Mouse (Mus musculus): Measurements from ENCODE around the gene Prep. TPM values are rescaled to one million over a fixed set of nuclear protein-coding genes. Genes with fewer than 3 reads are reported as not detected.
"Not testable (repeated sequence)": the region's sequence is repeated elsewhere in the genome, so short reads cannot be mapped to it uniquely, and the experiment has no call there.

The Prep gene
- polyA plus RNA-seq, 1 experiment from 2014 or later, result 24.1 TPM

- no peak overlapping the region for H3K27ac ChIP-seq (replicated peaks)
- WGBS, result 69% methylated on average over 5 of the region's 5 CpGs
- H3K27me3 ChIP-seq (replicated peaks), result no peaks in the 10 kb centered on the region
- ATAC-seq (ENCODE audit: low FRiP score), result no peak
- H3K4me2 ChIP-seq, result no peak overlapping the region
- no peak overlapping the region for H3K9ac ChIP-seq (replicated peaks)
- H3K4me1 ChIP-seq, result 0 out of 2 replicates have a peak, but pooled peaks cover 6% of the 10 kb centered on the region
- H3K36me3 ChIP-seq, result peaks cover 13% of the 10 kb centered on the region
- no peaks in the 10 kb centered on the region for H3K9me3 ChIP-seq (replicated peaks)
- no peak overlapping the region for H3K4me3 ChIP-seq (replicated peaks)
Measured at GRCm38 (mm10) chr10:45077353-45077752, 10.3 kb downstream of the Prep start.

GRCm38 (mm10) chr10:45079756-45080155 is 12.8 kb downstream of the Prep start:
- Histone ChIP-seq H3K9ac (replicated peaks) (no peak overlapping the region), H3K4me3 (replicated peaks) (no peak overlapping the region), H3K27me3 (replicated peaks) (no peaks in the 10 kb centered on the region), H3K9me3 (replicated peaks) (no peaks in the 10 kb centered on the region), H3K27ac (replicated peaks) (no peak overlapping the region), H3K4me1 (peaks cover 15% of the 10 kb centered on the region), H3K4me2 (no peak overlapping the region), H3K36me3 (peaks cover 2% of the 10 kb centered on the region; the same call in 1 of the 2 replicates)
- WGBS, result 91% methylated on average over 5 of the region's 5 CpGs
- no peak for ATAC-seq (ENCODE audit: low FRiP score)

DNA sequence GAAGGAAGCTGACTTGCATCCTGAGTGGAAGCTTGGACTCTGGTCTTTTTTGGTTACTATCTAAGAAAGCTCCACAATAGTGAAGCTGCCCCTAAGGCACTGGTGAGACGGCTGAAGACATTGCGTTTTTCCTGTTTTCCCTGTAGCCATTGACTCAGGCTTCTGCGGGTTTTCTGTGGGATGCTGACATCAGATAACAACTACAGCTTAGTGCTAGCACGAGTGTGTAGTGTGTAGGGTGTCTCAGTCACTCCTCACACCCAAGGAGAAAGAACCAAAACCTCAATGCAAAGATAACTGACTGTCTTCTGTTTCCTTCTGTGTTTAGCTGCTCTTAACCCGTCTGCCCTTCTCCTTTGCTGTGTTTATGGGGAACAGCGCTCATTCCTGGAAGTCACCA is 13.5 kb downstream of the Prep start:
- Histone ChIP-seq H3K27ac (replicated peaks) (no peak overlapping the region), H3K9me3 (replicated peaks) (no peaks in the 10 kb centered on the region), H3K4me3 (replicated peaks) (no peak overlapping the region), H3K4me2 (no peak overlapping the region), H3K4me1 (peaks cover 18% of the 10 kb centered on the region), H3K36me3 (peaks cover 2% of the 10 kb centered on the region; the same call in 1 of the 2 replicates), H3K27me3 (replicated peaks) (no peaks in the 10 kb centered on the region), H3K9ac (replicated peaks) (no peak overlapping the region)
- ATAC-seq (ENCODE audit: low FRiP score), result no peak
- WGBS, result 85% methylated on average over 6 of the region's 6 CpGs

DNA sequence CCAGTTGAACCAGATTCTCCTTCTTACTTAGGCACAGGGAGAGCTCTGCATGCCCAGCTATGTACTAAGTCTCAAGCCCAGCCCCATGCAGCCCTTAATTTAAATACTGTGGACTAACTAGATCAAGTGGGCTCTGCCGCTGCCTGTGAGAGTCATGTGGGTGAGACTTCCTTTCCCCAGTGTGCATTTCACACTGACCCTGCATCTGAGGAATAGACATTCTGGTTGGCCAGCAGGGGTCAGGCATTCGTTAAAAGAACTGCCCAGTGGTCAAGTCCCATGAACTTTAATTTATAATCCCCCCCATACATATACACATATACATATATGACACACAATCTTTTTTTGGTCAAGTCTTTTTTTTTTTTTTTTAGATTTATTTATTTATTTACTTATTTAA is 15.7 kb downstream of the Prep start:
- Histone ChIP-seq H3K4me1 (peaks cover 12% of the 10 kb centered on the region), H3K9ac (replicated peaks) (no peak overlapping the region), H3K27me3 (replicated peaks) (no peaks in the 10 kb centered on the region), H3K4me3 (replicated peaks) (no peak overlapping the region), H3K36me3 (0 out of 2 replicates have a peak, but pooled peaks cover 2% of the 10 kb centered on the region), H3K27ac (replicated peaks) (no peak overlapping the region), H3K4me2 (no peak overlapping the region), H3K9me3 (replicated peaks) (no peaks in the 10 kb centered on the region)
- WGBS, result 57% methylated on average over 2 of the region's 2 CpGs
- ATAC-seq (ENCODE audit: low FRiP score), result no peak

GRCm38 (mm10) chr10:45084002-45084401 is 17.0 kb downstream of the Prep start:
- Histone ChIP-seq H3K27ac (replicated peaks) (peak overlapping the region; percentile 41; the same call in 1 of the 2 replicates), H3K4me1 (peaks cover 12% of the 10 kb centered on the region)
- H3K27me3 ChIP-seq (replicated peaks); H3K36me3 ChIP-seq; H3K4me3 ChIP-seq (replicated peaks); H3K9ac ChIP-seq (replicated peaks); H3K4me2 ChIP-seq; H3K9me3 ChIP-seq (replicated peaks); ATAC-seq (ENCODE audit: low FRiP score): not testable (repeated sequence)
- WGBS, result 35% methylated on average over 7 of the region's 7 CpGs

DNA sequence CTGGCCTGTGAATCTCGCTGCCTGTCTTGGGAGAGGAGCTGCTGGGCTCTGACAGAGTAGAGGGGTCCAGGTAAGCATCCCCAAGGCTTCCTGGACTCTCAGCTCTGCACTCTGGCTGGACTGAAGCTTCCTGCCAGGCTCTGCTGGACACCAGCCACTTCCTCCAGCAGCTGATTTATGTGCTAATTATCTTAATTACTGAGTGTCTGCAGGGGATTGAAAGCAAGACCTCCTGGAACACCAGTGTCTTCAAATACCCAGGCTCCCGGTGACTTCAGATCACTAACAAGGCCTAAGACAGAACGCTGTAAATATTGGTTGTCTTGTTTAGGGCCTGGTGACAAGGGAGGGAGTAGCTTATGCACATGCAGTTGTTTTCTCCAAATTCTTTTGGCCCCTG is 17.5 kb downstream of the Prep start:
- H3K36me3 ChIP-seq, result 0 out of 2 replicates have a peak, but pooled peaks cover 2% of the 10 kb centered on the region
- no peak overlapping the region for H3K4me2 ChIP-seq
- no peaks in the 10 kb centered on the region for H3K9me3 ChIP-seq (replicated peaks)
- H3K4me3 ChIP-seq (replicated peaks), result no peak overlapping the region
- ATAC-seq (ENCODE audit: low FRiP score), result peak; percentile 21; the same call in 1 of the 2 replicates
- no peak overlapping the region for H3K9ac ChIP-seq (replicated peaks)
- 12% methylated on average over 3 of the region's 3 CpGs for WGBS
- peak overlapping the region; percentile 41; the same call in 1 of the 2 replicates for H3K27ac ChIP-seq (replicated peaks)
- peaks cover 12% of the 10 kb centered on the region for H3K4me1 ChIP-seq
- no peaks in the 10 kb centered on the region for H3K27me3 ChIP-seq (replicated peaks)

GRCm38 (mm10) chr10:45085315-45085714 is 18.3 kb downstream of the Prep start:
- no peak for ATAC-seq (ENCODE audit: low FRiP score)
- Histone ChIP-seq H3K36me3 (no peaks in the 10 kb centered on the region), H3K27ac (replicated peaks) (no peak overlapping the region), H3K4me2 (no peak overlapping the region), H3K9me3 (replicated peaks) (no peaks in the 10 kb centered on the region), H3K27me3 (replicated peaks) (no peaks in the 10 kb centered on the region), H3K4me1 (peaks cover 12% of the 10 kb centered on the region), H3K9ac (replicated peaks) (no peak overlapping the region), H3K4me3 (replicated peaks) (no peak overlapping the region)
- WGBS, result 78% methylated on average over 2 of the region's 2 CpGs

DNA sequence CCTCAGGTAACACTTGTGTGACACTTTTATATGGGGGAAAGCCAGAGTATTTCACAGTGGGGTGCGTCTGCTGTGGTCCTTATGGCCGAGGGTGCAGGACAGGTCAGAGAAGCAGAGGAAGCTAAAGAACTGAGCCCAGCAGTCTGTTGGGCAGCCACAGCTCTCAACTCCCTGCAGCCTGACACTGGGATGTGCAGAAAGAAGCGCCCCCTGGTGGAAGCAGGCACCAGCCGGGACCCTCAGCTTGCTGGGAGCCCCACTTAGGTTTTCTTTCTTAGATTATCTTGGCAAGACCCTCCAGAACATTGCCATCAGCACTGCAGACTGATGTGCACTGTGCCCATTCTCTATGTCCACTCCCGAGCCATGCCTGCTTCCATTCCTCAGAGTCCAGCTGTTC is 19.6 kb downstream of the Prep start:
- Histone ChIP-seq H3K27me3 (replicated peaks) (no peaks in the 10 kb centered on the region), H3K27ac (replicated peaks) (no peak overlapping the region), H3K36me3 (no peaks in the 10 kb centered on the region), H3K4me2 (no peak overlapping the region), H3K9ac (replicated peaks) (no peak overlapping the region), H3K9me3 (replicated peaks) (no peaks in the 10 kb centered on the region), H3K4me1 (peaks cover 12% of the 10 kb centered on the region), H3K4me3 (replicated peaks) (no peak overlapping the region)
- ATAC-seq (ENCODE audit: low FRiP score), result no peak
- whole genome bisulfite sequencing, result 57% methylated on average over 5 of the region's 5 CpGs

DNA sequence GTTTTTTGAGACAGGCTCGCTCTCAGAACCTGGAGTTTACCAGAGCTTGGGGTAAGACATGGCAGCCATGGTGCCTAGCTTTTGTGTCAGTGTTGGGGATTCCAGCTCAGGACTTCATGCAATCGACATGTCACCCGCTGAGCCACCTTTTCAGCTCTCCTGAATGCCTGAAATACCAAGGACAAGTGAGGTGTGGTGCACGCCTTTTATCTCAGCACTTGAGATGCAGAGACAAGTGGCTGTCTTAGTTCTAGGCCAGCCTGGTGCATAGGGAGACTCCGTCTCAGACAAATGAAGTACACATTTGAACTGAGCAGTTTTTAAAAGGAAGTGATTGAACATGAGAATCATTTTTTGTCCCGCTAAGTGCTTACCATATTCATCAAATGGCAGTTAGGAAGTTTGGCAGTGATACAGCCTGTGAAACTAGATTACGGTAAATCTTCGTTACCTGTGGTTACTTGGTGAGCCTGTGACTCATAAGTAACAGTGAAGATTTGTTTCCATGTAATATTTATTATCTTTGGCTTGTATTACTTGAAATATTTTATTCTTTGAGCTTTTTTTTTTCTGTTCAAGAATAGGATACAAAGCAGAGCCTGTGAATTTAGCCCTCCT is 24.6 kb downstream of the Prep start:
- Histone ChIP-seq H3K4me3 (replicated peaks) (no peak overlapping the region), H3K9ac (replicated peaks) (no peak overlapping the region), H3K4me1 (no peaks in the 10 kb centered on the region), H3K27me3 (replicated peaks) (no peaks in the 10 kb centered on the region), H3K36me3 (peaks cover 23% of the 10 kb centered on the region), H3K9me3 (replicated peaks) (no peaks in the 10 kb centered on the region), H3K27ac (replicated peaks) (no peak overlapping the region), H3K4me2 (no peak overlapping the region)
- ATAC-seq (ENCODE audit: low FRiP score), result no peak
- WGBS, result 76% methylated on average over 8 of the region's 8 CpGs

DNA sequence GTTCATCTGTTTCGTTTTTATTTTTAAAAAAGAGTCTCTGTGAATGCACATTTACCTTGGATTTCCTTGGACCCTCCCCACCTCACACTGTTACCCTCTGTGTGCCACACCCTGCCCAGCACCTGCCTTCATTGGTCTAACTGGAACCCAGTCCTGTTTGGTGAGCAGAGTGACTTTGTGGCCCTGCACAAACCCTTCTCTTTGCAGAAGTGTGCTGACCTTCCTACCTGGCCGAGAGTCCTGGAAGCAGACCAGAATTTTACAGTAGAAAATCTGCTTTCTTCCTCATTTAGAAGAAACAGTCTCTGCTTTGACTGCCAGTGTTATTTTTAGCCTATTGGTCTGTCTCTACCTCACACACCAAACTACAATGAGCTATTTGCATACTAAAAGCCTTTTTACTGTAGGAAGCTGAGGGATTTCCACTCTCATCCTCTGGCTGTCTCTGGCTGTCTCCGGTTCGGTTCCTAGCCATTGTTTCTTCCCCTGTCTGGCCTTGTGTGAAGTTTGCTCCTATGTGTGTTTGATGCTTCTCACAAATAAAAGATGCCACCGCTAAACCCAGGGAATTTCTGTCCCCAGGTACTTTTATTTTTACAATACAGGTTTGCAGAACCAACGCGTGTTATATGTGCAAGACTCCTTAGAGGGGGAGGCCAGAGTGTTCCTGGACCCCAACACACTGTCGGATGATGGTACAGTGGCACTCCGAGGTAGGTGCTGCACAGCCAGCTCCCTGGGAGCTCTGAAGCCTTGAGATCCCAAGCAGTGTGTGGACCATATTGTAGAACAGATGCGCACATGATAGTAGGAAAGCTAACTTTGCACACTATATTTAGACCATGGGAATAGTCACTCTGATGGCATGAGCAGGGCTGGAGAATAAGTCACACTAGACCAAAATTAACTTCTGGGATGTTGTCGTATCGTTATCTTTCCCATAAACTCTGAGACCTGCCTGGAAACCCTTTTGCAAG is 25.4 kb downstream of the Prep start:
- H3K9ac ChIP-seq (replicated peaks), result no peak overlapping the region
- H3K27ac ChIP-seq (replicated peaks), result no peak overlapping the region
- no peak overlapping the region for H3K4me3 ChIP-seq (replicated peaks)
- no peak overlapping the region for H3K4me2 ChIP-seq
- no peak for ATAC-seq (ENCODE audit: low FRiP score)
- H3K9me3 ChIP-seq (replicated peaks), result no peaks in the 10 kb centered on the region
- peaks cover 25% of the 10 kb centered on the region for H3K36me3 ChIP-seq
- H3K4me1 ChIP-seq, result no peaks in the 10 kb centered on the region
- 69% methylated on average over 12 of the region's 12 CpGs for WGBS
- no peaks in the 10 kb centered on the region for H3K27me3 ChIP-seq (replicated peaks)

DNA sequence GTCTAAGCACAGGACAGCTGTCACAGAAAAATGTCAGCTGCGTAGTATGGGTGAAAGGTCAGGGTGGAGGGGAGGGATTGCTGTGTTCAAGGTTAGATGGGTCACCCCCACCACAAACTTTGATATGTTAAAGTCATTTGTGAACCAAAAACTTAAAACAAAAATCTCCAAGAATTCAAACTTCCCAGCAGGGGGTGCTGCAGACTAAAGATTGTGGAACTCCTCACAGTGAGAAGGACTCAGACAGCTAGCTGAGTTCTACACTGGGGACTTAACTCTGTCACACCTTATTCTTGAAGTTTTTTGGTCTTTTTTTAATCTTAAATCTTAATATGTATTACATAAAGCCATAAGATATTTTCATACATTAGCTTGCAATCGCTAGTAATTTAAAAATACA is 31.7 kb downstream of the Prep start:
- H3K27me3 ChIP-seq (replicated peaks), result no peaks in the 10 kb centered on the region
- peaks cover 7% of the 10 kb centered on the region for H3K4me1 ChIP-seq
- H3K36me3 ChIP-seq, result peaks cover 28% of the 10 kb centered on the region
- no peak for ATAC-seq (ENCODE audit: low FRiP score)
- 93% methylated on average over 2 of the region's 2 CpGs for WGBS
- H3K4me2 ChIP-seq, result no peak overlapping the region
- H3K9ac ChIP-seq (replicated peaks), result no peak overlapping the region
- no peak overlapping the region for H3K4me3 ChIP-seq (replicated peaks)
- H3K9me3 ChIP-seq (replicated peaks), result no peaks in the 10 kb centered on the region
- no peak overlapping the region for H3K27ac ChIP-seq (replicated peaks)

- H3K4me2 ChIP-seq, result no peak overlapping the region
- no peak overlapping the region for H3K9ac ChIP-seq (replicated peaks)
- no peaks in the 10 kb centered on the region for H3K9me3 ChIP-seq (replicated peaks)
- no peak for ATAC-seq (ENCODE audit: low FRiP score)
- no peak overlapping the region for H3K27ac ChIP-seq (replicated peaks)
- WGBS, result 83% methylated on average over 11 of the region's 11 CpGs
- H3K4me1 ChIP-seq, result peaks cover 13% of the 10 kb centered on the region
- H3K4me3 ChIP-seq (replicated peaks), result no peak overlapping the region
- no peaks in the 10 kb centered on the region for H3K27me3 ChIP-seq (replicated peaks)
- H3K36me3 ChIP-seq, result peaks cover 20% of the 10 kb centered on the region; the same call in 1 of the 2 replicates
Measured at GRCm38 (mm10) chr10:45100473-45100872, 33.5 kb downstream of the Prep start.

All from neural tube, embryonic 15.5 days (tissue).